Mouse (Mus musculus): ENCODE results near the gene Dpp6. TPM values are rescaled to one million over a fixed set of nuclear protein-coding genes. Genes with fewer than 3 reads are reported as not detected.

Gene Dpp6
- polyA plus RNA-seq, 1 experiment: 0.01 TPM

DNA sequence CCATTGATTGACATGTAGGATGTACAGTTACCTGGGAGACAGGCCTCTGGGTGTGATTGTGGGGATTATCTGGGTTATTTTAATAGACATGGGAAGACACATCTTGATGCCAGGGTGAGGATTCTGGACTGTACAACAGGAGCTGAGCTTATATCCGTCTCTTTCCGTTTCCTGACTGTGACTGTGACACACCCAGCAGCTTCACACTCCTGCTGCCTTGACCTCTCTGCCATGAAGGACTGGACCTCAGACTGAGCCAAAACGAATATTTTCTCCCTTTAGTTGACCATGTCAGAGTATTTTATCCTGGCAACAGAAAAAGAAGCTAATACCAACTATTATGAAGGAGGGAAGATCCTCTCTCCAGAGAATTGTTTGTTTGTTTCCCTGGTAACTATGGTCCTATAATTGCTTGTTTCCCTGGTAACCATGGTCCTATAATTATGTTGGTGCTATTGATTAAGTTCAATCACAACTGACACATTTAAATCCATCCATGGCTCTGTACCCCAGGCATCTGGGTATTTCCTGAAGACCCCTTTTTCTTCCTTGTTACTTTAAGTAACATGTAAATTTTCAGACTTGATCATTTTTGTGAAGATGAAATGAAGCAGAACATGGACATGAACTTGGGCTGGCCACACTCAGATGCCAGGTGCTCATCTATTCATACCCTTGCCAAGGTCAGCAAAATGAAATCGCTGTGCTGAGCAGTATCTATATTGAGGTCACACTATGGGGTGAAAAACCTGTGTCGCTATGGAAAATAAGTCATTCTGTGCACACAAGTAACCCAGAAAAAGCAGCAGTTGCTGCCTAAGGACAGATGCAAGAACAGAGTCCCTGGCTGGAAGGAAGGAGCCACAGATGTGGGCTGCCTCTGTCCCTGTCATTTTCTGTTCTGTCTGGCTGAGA lies 531.4 kb downstream of the Dpp6 start:
- H3K36me3 ChIP-seq (ENCODE audit: control insufficient read depth, insufficient read depth): no peaks in the 10 kb centered on the region
- H3K4me3 ChIP-seq (ENCODE audit: insufficient read depth, poor library complexity, severe bottlenecking): no peak overlapping the region
- no peaks in the 10 kb centered on the region for H3K79me2 ChIP-seq (ENCODE audit: control insufficient read depth, insufficient read depth)
- H3K27me3 ChIP-seq (ENCODE audit: control insufficient read depth, insufficient read depth, insufficient read length): no peaks in the 10 kb centered on the region
- TF ChIP-seq FOSL1 (IDR thresholded peaks at IDR 0.05; ENCODE audit: insufficient read depth, low read length, poor library complexity, severe bottlenecking) (no peak), MYOG (IDR thresholded peaks at IDR 0.05; ENCODE audit: control insufficient read depth, extremely low read depth, insufficient read length) (no peak), MYOD1 (IDR thresholded peaks at IDR 0.05; ENCODE audit: control insufficient read depth, insufficient read length, low read depth) (no peak), MAX (IDR thresholded peaks at IDR 0.05) (no peak), CTCF (IDR thresholded peaks at IDR 0.05; ENCODE audit: control insufficient read depth, insufficient read depth, insufficient read length) (no peak), USF1 (IDR thresholded peaks at IDR 0.05; ENCODE audit: low read depth) (no peak)
- H3ac ChIP-seq (ENCODE audit: control insufficient read depth, insufficient read length, low read depth): no peak overlapping the region
- no peaks in the 10 kb centered on the region for H3K79me3 ChIP-seq (ENCODE audit: low read depth)

GRCm38 (mm10) chr5:27357630-27358029 lies 540.6 kb downstream of the Dpp6 start:
- no peak overlapping the region for H3K4me3 ChIP-seq (ENCODE audit: insufficient read depth, poor library complexity, severe bottlenecking)
- H3K79me2 ChIP-seq (ENCODE audit: control insufficient read depth, insufficient read depth): no peaks in the 10 kb centered on the region
- no peaks in the 10 kb centered on the region for H3K27me3 ChIP-seq (ENCODE audit: control insufficient read depth, insufficient read depth, insufficient read length)
- H3K79me3 ChIP-seq (ENCODE audit: low read depth): no peaks in the 10 kb centered on the region
- no peak overlapping the region for H3ac ChIP-seq (ENCODE audit: control insufficient read depth, insufficient read length, low read depth)
- no peaks in the 10 kb centered on the region for H3K36me3 ChIP-seq (ENCODE audit: control insufficient read depth, insufficient read depth)
- TF ChIP-seq MAX (IDR thresholded peaks at IDR 0.05) (no peak), MYOD1 (IDR thresholded peaks at IDR 0.05; ENCODE audit: control insufficient read depth, insufficient read length, low read depth) (no peak), MYOG (IDR thresholded peaks at IDR 0.05; ENCODE audit: control insufficient read depth, extremely low read depth, insufficient read length) (no peak), FOSL1 (IDR thresholded peaks at IDR 0.05; ENCODE audit: insufficient read depth, low read length, poor library complexity, severe bottlenecking) (no peak), CTCF (IDR thresholded peaks at IDR 0.05; ENCODE audit: control insufficient read depth, insufficient read depth, insufficient read length) (no peak), USF1 (IDR thresholded peaks at IDR 0.05; ENCODE audit: low read depth) (no peak), CEBPB (IDR thresholded peaks at IDR 0.05; ENCODE audit: low read depth) (no peak)

DNA sequence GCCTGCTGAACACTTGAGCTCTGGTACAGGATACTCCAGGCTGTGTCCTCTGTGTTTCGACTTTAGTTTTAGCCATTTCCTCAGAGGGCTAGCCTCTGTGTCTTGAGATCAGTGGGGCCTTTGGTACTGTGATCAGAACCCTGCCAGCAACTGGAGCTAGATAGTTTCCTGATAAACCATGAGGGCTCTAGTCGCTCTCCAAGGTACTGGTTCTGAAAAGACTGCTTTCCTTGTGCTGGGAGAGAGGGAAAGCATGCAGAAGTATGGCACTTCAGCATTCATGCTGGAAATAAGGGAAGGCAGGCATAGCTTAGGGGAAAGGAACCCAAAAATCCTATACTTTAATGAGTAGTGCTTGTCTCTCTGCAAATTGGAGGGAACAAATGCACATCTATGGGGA lies 548.9 kb downstream of the Dpp6 start:
- Histone ChIP-seq H3K79me3 (ENCODE audit: low read depth) (no peaks in the 10 kb centered on the region), H3K79me2 (ENCODE audit: control insufficient read depth, insufficient read depth) (no peaks in the 10 kb centered on the region), H3ac (ENCODE audit: control insufficient read depth, insufficient read length, low read depth) (no peak overlapping the region), H3K4me3 (ENCODE audit: insufficient read depth, poor library complexity, severe bottlenecking) (no peak overlapping the region), H3K27me3 (ENCODE audit: control insufficient read depth, insufficient read depth, insufficient read length) (no peaks in the 10 kb centered on the region), H3K36me3 (ENCODE audit: control insufficient read depth, insufficient read depth) (no peaks in the 10 kb centered on the region)
- no peak for TF ChIP-seq MYOG (IDR thresholded peaks at IDR 0.05; ENCODE audit: control insufficient read depth, extremely low read depth, insufficient read length)
- TF ChIP-seq MYOD1 (IDR thresholded peaks at IDR 0.05; ENCODE audit: control insufficient read depth, insufficient read length, low read depth): no peak
- TF ChIP-seq FOSL1 (IDR thresholded peaks at IDR 0.05; ENCODE audit: insufficient read depth, low read length, poor library complexity, severe bottlenecking): no peak
- no peak for TF ChIP-seq USF1 (IDR thresholded peaks at IDR 0.05; ENCODE audit: low read depth)
- no peak for TF ChIP-seq CTCF (IDR thresholded peaks at IDR 0.05; ENCODE audit: control insufficient read depth, insufficient read depth, insufficient read length)
- TF ChIP-seq MAX (IDR thresholded peaks at IDR 0.05): no peak
- TF ChIP-seq CEBPB (IDR thresholded peaks at IDR 0.05; ENCODE audit: low read depth): no peak

GRCm38 (mm10) chr5:27370814-27371213 lies 553.8 kb downstream of the Dpp6 start:
- TF ChIP-seq MYOD1 (IDR thresholded peaks at IDR 0.05; ENCODE audit: control insufficient read depth, insufficient read length, low read depth) (no peak), MAX (IDR thresholded peaks at IDR 0.05) (no peak), FOSL1 (IDR thresholded peaks at IDR 0.05; ENCODE audit: insufficient read depth, low read length, poor library complexity, severe bottlenecking) (no peak), CEBPB (IDR thresholded peaks at IDR 0.05; ENCODE audit: low read depth) (no peak), CTCF (IDR thresholded peaks at IDR 0.05; ENCODE audit: control insufficient read depth, insufficient read depth, insufficient read length) (no peak), MYOG (IDR thresholded peaks at IDR 0.05; ENCODE audit: control insufficient read depth, extremely low read depth, insufficient read length) (no peak), USF1 (IDR thresholded peaks at IDR 0.05; ENCODE audit: low read depth) (no peak)
- Histone ChIP-seq H3K4me3 (ENCODE audit: insufficient read depth, poor library complexity, severe bottlenecking) (no peak overlapping the region), H3K27me3 (ENCODE audit: control insufficient read depth, insufficient read depth, insufficient read length) (no peaks in the 10 kb centered on the region), H3K79me2 (ENCODE audit: control insufficient read depth, insufficient read depth) (no peaks in the 10 kb centered on the region), H3ac (ENCODE audit: control insufficient read depth, insufficient read length, low read depth) (no peak overlapping the region), H3K79me3 (ENCODE audit: low read depth) (no peaks in the 10 kb centered on the region), H3K36me3 (ENCODE audit: control insufficient read depth, insufficient read depth) (no peaks in the 10 kb centered on the region)

- TF ChIP-seq CTCF (IDR thresholded peaks at IDR 0.05; ENCODE audit: control insufficient read depth, insufficient read depth, insufficient read length) (no peak), USF1 (IDR thresholded peaks at IDR 0.05; ENCODE audit: low read depth) (no peak), MYOG (IDR thresholded peaks at IDR 0.05; ENCODE audit: control insufficient read depth, extremely low read depth, insufficient read length) (no peak), MAX (IDR thresholded peaks at IDR 0.05) (no peak), MYOD1 (IDR thresholded peaks at IDR 0.05; ENCODE audit: control insufficient read depth, insufficient read length, low read depth) (no peak), FOSL1 (IDR thresholded peaks at IDR 0.05; ENCODE audit: insufficient read depth, low read length, poor library complexity, severe bottlenecking) (no peak), CEBPB (IDR thresholded peaks at IDR 0.05; ENCODE audit: low read depth) (no peak)
- Histone ChIP-seq H3K79me3 (ENCODE audit: low read depth) (no peaks in the 10 kb centered on the region), H3K27me3 (ENCODE audit: control insufficient read depth, insufficient read depth, insufficient read length) (no peaks in the 10 kb centered on the region), H3K36me3 (ENCODE audit: control insufficient read depth, insufficient read depth) (no peaks in the 10 kb centered on the region), H3K79me2 (ENCODE audit: control insufficient read depth, insufficient read depth) (no peaks in the 10 kb centered on the region), H3K4me3 (ENCODE audit: insufficient read depth, poor library complexity, severe bottlenecking) (no peak overlapping the region), H3ac (ENCODE audit: control insufficient read depth, insufficient read length, low read depth) (no peak overlapping the region)
Observed at GRCm38 (mm10) chr5:27373931-27374330, 556.9 kb downstream of the Dpp6 start.

Measured in C2C12 (cell line).